Mouse (Mus musculus): Measurements from ENCODE around the gene Rexo1.
A peak's percentile ranks its signal among the peaks of the same experiment; 100 is the strongest.

Rexo1 gene

DNA sequence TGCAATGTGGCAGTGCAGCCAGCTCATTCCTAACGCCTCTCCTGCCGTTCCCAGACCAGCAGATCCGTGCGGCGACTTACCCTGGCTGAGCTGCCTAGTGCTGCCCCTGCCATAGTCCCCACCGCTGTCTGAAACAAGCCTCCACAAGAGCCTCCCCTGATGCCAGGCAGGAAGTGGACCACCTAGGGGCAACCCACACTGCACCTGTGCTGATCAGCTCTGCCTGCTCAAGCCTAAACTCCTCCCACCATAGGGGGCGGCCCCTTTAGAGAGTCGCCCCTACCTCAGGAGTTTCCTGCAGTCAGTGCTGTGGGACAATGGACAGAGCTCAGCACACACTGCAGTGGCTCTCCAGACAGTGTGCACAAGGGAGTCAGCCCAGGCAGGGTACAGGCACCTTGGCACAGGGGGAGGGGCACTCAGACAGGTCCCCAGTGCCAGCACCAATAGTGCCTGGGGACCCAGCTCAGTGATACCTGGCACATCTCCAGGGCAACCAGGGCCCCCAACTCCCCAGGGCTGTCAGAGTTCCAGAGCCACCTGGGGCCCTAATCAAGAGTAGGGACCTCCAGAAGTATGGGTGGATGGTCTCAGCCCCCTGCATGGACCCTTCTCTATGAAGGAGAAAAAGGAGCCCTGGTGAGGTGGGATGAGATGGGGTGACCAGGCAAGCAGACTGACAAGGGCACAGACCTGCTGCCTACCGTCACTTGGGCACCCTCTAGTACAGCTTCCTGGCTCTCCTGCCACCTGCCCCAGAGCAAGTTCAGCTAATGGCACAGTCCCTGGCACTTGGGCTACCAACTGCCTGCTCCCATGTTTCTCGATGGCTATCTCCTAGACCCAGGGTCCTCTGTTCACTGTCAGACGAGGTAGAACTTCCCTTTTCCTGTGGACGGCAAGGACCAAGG lies 23.5 kb upstream of the Rexo1 start:
- DNase-seq = no peak

DNA sequence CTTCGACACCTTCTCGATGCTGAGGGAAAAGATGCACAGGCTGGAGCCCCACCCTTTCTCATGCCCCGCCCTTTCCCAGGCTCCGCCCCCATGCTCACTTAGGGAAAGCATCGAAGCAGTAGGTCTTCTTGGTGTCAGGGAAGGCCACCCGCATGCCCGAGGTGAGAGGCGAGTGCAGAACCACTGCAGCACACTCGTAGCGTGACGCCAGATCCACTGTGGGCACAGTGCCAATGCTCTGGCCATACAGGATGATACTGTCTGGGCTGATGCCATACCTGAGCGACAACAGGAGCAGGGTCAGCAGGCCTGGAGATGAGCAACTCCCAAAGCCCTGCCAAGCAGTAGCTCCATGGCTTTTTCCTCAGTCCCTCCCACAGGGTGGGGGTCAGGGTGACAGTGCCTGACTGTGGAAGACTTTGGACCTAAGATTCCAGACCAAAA lies 22.7 kb upstream of the Rexo1 start:
- peak; percentile 50 for DNase-seq

DNA sequence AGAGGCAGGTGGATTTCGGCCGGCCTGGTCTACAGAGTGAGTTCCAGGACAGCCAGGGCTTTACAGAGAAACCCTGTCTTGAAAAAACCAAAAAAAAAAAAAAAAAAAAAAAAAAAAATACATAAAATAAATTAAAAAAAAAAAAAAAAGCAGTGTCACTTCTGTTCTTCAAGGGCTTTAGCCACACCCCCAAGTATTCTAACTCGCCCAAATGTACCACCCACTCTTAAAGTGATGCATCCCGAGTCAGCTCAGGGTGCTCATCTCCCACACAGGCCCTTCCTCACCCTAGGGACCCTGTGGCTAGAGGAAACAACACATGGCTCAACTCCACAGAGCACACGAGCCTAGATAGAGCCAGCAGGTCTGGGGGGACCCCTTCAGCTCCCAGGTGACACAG lies 21.7 kb upstream of the Rexo1 start:
- no peak for DNase-seq

DNA sequence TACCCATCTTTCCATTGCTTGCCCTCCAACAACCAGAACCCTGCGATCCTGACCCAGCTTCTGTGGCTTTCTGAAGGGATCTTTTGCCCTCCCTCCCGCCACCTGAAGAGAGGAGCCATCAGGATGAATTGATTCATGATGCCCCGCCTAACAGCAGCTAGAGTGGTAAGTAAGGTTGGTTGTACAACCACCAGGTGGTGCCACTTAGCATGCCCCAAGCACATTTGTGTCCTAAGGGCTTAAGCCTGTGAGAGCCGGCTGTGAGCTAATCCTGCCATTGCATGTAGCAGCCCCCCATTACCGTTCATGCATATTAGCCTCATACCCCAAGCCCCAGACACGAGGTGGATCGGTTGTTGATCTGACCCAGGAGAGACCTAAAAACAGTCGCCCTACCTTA lies 17.6 kb upstream of the Rexo1 start:
- DNase-seq = no peak

DNA sequence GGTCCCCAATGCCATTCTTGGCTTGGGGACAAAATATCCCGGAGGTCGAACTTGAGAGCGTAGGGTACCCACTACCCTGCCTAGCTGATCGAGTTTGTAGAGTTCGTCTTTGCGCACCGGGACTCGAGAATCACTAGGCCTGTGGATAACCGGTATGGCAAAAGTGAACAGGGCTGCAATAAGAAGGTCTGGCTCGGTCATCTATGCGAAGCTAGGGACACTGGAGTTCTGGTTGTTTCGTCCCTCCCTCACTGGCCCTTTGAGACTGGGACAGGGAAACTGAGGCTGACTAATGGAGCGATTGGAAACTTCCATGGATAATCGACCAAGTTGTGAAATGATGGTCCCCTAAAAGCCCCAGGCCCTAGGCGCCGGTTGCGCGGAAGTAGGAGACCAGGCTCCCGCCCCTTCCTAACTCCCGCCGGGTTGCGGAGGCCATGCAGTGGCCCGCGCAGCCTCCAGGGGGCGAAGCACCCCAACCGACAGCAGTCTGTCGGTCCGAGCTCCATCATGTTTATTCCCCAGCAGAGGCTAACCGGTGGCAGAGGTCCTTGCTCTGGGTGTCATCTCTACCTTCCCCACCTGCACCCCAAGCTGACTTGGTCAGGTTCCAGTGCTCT lies 16.9 kb upstream of the Rexo1 start:
- peak; percentile 71 for DNase-seq

DNA sequence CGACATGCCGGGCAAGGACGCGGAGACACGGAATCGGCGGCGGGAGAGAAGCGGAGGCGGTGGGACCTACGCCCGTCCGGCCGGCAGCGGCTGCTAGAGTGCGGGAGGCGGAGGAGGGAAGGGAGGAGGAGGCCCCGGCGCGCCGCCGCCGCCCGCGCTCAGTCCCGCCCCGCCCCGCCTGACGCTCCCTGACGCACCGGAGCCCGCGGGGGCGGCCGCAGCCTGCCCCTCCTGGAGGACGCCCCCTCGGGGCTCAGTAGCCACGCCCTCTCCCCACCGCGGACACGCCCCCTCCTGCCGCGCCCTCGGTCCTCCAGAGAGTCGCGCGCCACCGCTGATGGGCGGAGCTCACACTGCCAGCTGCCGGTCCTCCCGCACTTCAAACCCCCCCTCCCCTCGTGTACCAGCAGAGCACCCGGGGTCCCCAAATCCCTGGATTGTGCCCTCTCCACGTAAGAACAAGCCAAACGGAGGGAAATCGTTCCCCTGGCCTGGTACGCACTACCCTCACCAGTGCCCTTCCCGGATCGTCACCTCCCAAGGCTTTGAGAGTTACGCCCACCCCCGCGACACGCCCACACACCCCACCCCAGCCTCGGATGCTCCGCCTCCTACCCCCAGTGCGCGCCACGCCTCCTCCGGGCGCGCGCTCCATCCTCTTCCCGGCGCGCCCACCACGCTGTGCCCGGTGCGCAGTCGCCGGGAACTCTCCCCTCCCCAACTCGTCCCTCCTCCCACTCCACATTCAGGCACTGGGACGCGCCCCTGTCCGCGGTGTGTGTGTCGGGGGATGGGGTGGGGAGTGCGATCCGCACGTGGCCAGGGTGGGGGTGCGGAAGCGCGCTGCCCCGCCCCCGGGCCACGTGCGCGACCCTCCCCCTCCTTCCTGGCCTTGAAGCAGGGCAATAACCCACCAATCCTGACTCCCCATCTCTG lies 16.1 kb upstream of the Rexo1 start, which contains the start of gene Klf16:
Gene Klf16, minus strand, starts transcription at position 127 of the 936 bp plus-strand sequence.
- DNase-seq = peak; percentile 87

DNA sequence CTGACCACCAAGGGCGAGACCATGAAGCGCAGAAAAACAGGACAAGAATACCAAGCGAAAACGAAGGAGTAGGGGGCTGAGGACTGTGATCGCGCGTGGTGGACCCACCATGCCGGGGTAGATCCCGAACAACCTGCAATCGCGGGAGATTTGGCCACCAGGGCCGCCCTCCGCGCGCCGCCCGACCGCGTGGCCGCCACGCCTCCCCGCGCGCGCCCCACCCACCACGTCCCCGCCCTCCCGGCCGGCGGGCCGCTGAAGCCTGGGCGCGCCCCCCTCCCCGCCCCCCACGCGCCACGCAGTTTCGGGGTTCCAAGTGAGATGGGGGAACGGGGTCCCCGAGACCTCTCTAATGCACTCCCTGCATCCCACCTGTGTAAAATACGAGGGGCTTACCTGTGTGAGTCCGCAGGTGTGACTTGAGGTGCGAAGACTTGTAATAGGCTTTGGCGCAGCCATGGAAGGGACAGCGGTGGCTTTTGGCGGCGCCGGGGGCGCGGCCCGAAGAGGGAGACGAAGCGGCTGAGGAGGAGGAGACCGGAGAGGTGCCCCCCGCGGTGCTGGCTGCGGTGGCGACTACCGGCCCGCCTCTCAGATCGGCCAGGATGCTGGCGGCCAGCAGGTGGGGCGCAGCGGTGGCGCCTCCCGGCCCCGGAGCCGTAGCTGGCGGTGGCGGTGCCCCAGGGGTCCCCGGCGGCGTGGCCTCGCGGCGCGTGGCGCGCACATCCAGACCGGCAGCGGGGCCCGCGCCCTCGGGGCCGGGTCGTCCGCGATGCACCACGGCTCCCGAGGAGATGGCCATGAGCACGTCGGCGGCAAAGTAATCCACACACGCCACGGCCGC lies 15.2 kb upstream of the Rexo1 start:
- peak; percentile 67 for DNase-seq

DNA sequence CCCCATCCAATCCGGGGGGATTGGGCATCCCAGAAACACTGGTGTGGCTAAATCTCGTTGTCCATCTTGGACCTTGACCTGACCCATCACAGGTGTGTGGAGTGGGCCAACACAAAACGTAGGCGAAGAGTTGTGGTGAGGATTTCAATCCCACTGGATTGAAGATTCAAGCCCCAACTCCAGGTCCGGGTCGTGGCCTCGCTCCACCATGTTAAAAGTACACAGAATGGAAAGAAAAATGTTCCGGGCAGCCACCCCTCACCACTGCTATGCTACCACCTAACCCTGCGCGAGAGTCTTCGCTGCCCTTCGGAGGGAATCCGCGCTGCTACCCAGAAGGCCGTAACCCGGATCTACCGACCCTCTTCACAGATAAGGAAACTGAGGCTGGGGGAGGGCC lies 14.6 kb upstream of the Rexo1 start:
- DNase-seq = no peak

DNA sequence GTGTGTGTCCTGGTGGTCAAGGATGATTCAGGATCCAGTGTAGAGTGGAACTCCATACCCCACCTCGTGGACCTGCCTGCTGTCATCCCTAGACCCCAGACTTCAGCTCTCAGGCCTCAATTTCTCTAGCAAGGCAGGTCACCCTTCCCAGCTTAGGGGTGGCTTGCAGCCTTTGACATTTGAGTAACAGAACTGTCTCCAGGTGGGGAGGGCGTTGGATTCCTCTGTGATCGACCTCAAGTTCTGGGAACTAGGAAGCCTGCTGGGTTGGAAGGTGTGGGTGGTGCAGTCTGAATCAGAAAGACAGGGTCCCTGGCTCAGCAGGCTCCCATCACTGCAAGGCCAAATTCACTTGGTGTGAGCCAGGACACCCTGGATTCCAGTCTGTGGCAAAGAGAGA lies 13.5 kb upstream of the Rexo1 start:
- no peak for DNase-seq

DNA sequence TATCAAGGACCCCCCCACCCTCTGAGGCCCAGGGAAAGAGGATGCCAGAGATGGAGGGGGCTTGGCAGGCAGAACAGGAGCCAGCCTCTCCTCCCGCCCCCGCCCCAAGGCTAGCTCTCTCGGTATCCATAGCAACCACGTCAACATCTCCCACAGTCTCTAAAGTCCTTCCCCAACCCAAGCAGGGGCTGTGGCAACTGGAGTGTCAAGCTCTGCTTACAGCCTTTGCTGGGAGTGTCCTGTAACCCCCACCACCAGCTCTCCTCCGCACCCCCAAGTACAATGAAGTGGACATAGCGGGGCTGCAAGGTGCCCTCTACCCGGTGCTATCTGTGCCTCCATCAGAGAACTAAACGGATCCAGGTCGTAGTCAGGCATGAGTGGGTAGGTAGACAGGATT lies 12.6 kb upstream of the Rexo1 start:
- no peak for DNase-seq

DNA sequence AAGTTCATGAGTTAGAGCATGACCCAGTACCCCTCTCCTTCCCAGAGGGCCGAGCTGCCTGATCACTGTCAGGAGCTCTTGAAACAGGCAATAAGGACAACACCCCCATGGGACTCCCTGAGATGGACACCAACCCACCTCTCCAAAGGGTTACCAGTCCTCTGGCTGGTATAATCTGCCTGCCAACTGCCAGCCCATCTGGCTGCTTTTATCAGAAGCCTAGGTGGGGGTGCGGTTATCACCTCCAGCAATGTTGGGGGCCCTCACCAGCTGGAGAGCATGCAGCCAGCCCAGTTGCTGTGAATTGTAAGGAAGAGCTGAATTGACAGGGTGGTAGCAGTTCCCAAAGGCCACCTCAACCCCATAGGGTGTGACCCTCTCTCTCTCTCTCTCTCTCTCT lies 11.1 kb upstream of the Rexo1 start:
- DNase-seq = no peak

DNA sequence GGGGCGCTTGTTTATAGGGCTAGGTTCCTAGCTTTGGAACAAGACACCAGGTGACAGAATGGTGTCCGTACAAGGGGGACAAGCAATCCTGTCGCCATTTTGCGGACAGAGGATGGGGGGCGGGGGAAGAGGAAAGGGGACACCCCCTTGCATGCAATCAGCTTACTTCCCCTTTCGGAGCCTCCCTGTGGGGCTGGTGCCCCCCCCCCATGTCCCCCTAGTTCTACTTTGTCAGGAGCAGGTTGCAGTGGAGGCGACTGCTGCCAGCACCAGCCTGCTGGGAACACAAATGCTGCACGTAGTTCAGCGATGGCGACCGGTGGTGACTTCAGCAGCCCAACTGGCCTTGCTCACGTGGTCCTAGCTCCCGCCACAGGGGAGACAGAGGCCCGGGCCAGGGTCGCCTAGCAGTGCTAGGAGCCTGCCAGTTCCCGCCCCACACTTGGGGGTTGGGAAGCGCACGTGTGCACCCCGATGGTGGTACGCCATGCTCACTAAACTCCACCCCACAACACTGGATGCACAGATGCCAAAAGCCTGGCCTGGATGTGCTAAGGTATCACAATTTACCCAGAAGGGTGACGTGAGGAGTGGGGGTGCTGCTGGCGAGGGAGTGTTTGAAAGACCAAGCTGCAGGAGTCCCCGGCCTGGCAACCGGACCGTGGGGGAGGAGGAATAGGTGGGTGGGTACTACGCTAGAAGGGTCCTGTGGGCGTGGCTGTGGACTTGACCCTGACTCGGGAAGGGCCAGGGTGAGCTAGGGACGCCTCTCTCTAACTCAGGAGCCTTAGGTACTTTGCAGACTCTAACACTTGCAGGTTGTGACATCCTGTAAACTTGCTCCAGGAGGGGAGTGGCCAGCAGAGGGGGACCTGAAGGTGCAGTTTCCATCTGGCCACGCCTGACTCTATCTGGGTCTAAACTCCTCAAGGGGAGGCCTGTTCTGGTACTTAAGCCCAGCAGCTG lies 9.8 kb upstream of the Rexo1 start:
- peak; percentile 53 for DNase-seq

DNA sequence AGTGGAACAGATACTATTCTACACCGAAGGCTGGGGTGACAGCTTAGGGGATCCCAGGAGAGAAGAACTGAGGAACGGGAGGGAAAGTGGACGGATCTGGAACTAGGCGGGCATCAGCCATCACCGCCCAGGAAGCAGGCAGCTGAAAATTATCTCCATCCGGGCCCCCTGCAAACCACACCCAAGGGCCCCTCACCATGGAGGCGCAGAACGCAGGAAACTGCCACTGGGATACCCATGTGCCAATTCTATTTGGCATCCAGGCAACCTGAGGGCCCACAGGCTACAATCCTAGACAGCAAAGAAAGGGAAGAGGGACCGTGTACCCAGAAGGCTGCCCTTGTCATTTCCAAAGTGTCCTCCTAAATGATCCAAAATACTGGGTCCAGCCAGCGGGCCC lies 9.1 kb upstream of the Rexo1 start:
- DNase-seq = no peak

DNA sequence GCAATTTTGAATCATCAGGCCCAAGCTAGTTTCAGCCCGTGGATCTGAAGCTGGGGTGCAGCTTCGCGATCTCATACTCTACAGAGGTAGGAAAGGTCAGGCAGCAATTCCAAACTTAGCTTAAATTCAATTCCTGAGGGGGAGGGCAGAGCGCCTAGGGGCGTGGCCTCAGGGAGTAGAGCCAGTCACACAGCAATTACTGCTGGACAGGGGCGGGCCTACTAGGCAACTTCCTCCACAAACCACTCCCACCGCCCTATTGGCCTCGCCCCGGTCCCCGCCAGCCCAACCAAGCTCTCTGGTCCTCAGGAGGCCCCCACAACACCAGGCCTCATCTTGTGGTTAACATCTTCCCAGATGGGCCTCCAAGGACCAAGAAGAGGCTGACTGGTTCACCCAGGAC lies 8.3 kb upstream of the Rexo1 start:
- DNase-seq = no peak

DNA sequence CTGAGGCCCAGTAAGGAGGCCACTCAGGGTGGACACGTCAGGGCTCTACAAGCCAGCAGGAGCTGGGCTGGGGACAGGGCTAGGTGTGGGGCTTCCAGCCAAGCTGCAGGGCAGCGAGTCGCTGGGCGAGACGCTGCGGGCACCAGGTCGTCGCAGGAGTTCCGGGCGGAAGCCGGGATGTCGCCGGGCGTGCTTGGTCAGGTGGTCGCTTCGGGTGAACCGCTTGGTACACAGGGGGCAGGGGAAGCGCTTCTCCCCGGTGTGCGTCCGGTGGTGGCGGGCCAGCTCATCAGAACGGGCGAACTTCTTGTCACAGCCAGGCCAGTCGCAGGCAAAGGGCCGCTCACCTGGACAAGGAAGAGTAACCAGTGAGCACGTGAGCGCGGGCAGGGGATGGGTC lies 7.5 kb upstream of the Rexo1 start:
- DNase-seq = no peak

DNA sequence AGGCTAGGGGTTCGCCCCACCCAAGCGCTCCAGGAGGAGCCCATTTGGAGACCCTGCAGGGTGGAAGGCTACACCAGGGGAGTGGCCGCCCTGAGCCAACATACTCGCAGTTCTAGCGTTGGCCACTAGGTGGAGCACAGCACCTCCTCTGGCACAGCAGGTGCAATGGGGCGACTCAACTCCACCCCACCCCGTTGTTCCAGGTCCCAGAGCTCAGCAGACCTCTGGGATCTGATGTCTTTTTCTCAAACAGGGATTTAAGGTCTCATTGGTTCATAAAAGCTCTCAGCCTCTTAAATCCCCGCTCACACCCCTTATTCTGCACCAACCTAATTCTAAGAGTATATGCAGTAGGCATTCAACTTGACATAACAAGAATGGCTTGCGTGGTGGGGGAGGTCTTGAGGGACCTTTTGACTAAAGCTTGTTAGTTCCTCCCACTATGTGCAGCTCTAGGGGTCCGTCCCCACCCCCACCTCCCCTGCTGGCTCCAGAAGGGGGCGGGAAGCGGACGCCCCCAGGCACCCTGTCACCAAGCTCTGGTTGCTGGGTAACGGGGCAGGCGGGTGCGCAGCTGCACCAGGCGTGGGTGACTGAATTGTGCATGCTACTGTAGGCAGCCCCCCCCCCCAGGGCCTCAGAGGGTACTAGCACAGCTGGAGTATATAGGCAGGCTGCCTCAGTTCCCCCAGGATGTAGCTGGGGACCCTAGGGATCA lies 5.2 kb upstream of the Rexo1 start:
- peak; percentile 91 for DNase-seq

DNA sequence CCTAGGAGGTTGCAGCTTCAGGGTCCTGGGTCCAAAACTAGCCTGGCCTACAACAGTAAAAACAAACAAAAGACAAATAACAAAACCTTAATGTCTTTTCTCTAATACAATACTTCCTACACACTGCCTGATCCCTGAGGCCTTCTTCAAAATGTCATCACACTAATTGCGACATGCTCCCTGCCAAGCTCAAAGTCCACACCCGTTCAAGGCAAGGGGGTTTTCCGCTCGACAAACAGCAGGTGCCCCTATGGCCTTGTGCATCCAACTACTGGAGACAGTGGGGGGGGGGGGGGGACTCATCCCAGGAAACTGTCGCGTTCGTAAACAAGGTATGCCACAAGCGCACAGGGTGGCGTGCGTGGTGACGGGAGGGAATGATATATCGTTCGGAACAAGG lies 739 bp downstream of the Rexo1 start:
- no peak for DNase-seq

DNA sequence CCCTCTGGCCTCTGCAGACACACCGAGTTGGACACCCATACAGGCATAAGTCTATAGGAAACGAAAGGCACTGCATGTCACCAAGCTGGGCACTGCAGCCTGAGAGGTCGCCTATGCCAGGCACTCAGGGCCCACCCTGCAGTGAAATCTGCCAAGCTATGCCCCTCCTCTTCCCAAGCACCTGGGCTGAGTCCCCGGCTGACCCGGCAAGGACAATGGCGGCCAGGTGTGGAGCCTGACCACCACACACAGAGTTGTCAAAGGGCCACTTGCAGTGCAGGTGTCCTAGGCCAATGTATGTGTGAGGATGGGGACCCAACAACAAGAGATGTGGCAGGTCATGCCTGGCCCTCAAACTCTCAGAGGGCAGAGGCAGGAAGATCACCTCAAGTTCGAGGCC lies 1.9 kb downstream of the Rexo1 start:
- DNase-seq = no peak

DNA sequence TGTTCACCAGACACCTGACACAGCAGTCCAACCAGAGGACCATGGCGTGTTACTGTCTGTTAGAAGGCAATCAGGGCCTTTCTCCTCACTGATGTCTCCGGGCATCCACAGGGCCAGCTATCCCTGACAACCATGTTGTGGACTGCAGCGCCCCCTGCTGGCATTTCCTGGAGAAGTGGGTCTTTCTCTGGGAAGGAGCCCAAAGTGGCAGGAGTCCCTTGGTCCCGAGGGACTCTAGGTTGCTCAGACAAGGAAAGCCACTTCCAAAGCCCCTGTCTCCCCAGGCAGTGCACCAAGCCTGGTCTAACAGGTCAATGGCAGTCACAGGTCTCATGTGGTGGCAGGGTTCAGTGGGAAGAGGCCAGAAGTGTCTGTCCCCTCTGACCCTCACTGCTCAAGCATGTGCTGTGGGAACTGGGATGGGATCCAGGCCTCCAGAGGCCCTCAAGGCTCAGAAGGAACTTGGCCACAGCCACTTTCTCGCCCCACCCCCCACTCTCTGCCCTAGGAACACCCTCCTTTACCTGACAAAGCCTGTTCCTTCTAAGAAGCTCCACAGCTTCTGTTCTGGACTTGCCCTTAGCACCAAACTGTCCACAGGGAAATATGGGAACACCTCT lies 3.9 kb downstream of the Rexo1 start:
- DNase-seq = peak; percentile 77

DNA sequence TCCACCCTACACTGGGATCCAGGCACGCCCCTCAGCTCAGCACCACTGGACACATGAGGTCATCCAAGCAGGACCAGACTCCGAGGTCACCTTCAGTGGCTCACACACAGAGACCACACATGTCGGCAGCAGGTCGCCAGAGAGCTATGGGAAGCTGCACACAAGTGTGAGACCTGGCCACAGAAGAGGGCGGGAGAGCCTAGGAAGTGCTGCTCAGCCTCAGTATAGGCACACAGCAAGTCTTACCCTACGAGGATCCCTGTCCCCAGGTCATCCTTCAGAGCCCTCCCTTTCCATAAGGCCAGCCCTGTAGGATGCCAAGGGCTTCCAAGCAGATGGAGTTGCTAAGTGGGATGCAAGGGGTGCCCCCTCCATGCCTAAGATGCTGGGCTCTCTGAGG lies 7.4 kb downstream of the Rexo1 start:
- DNase-seq = no peak

Measured in cerebellum, adult 8-10 months (tissue).